Mouse (Mus musculus): ENCODE results near the gene Serpina10. TPM values are rescaled to one million over a fixed set of nuclear protein-coding genes. Genes with fewer than 3 reads are reported as not detected.
A peak's percentile ranks its signal among the peaks of the same experiment; 100 is the strongest.
"Not testable (repeated sequence)": the region's sequence is repeated elsewhere in the genome, so short reads cannot be mapped to it uniquely, and the experiment has no call there.

Gene Serpina10
- polyA plus RNA-seq, 1 experiment from 2014 or later = 0.07 TPM

GRCm38 (mm10) chr12:103615141-103615540 is 16.1 kb downstream of the Serpina10 start:
- Histone ChIP-seq H3K9ac (no peak overlapping the region), H3K4me1 (no peaks in the 10 kb centered on the region), H3K27me3 (no peaks in the 10 kb centered on the region), H3K9me3 (replicated peaks) (no peaks in the 10 kb centered on the region), H3K27ac (replicated peaks) (no peak overlapping the region), H3K36me3 (no peaks in the 10 kb centered on the region), H3K4me3 (replicated peaks) (no peak overlapping the region), H3K4me2 (replicated peaks) (no peak overlapping the region)
- ATAC-seq (ENCODE audit: insufficient number of reproducible peaks, low FRiP score, low TSS enrichment, low read depth) = no peak
- WGBS = 88% methylated on average over 1 of the region's 1 CpGs

DNA sequence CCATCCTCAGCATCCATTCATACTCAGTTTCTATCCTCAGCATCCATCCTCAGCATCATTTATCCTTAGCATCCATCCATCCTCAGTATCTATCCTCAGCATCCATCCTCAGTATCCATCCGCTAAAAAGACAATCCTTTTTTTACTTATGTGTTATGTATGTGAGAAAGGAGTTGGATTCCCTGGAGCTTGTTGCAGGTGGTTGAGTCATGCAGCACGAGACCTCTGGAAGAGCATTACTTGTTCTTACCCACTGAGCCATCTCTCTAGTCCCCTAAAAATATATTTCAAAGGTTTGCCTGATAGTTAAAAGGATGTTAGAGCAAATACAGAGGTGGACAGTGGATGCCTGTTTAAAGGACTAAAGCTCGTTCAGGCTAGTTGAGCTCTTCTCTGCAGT is 29.4 kb downstream of the Serpina10 start:
- WGBS = 44% methylated on average over 3 of the region's 3 CpGs
- Histone ChIP-seq H3K27me3 (no peaks in the 10 kb centered on the region), H3K4me3 (replicated peaks) (no peak overlapping the region), H3K9ac (no peak overlapping the region), H3K36me3 (no peaks in the 10 kb centered on the region), H3K9me3 (replicated peaks) (no peaks in the 10 kb centered on the region), H3K4me1 (0 out of 2 replicates have a peak, but pooled peaks cover 3% of the 10 kb centered on the region), H3K27ac (replicated peaks) (peak overlapping the region; percentile 71), H3K4me2 (replicated peaks) (no peak overlapping the region)
- ATAC-seq (ENCODE audit: insufficient number of reproducible peaks, low FRiP score, low TSS enrichment, low read depth) = no peak

- no peak overlapping the region for H3K4me2 ChIP-seq (replicated peaks)
- H3K27me3 ChIP-seq = no peaks in the 10 kb centered on the region
- no peak overlapping the region for H3K27ac ChIP-seq (replicated peaks)
- H3K4me3 ChIP-seq (replicated peaks) = no peak overlapping the region
- H3K36me3 ChIP-seq = no peaks in the 10 kb centered on the region
- no peak for ATAC-seq (ENCODE audit: insufficient number of reproducible peaks, low FRiP score, low TSS enrichment, low read depth)
- 51% methylated on average over 3 of the region's 3 CpGs for WGBS
- no peak overlapping the region for H3K9ac ChIP-seq
- 0 out of 2 replicates have a peak, but pooled peaks cover 3% of the 10 kb centered on the region for H3K4me1 ChIP-seq
- no peaks in the 10 kb centered on the region for H3K9me3 ChIP-seq (replicated peaks)
Observed at GRCm38 (mm10) chr12:103600364-103600763, 30.9 kb downstream of the Serpina10 start.

DNA sequence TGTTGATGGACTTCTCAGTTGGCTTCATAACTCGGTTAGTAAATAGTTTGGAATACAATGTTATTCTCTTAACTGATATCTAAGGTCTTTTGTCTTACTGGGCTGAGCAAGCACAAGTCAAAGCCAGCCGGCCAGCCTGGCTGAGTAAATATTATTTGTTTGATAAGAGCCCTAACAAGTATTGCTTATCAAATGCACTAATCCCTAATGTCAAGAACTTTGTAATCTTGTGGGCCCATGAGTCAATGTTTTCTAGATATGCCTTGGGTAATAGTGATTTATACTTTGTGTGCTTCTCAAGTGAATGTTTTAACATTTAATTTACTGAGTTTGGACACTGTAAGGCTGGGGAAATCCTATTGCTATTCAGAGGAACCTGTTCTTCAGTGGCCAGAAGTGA is 32.8 kb downstream of the Serpina10 start:
- 80% methylated on average over 2 of the region's 2 CpGs for WGBS
- Histone ChIP-seq H3K27ac (replicated peaks) (no peak overlapping the region), H3K9me3 (replicated peaks) (no peaks in the 10 kb centered on the region), H3K9ac (no peak overlapping the region), H3K36me3 (no peaks in the 10 kb centered on the region), H3K27me3 (no peaks in the 10 kb centered on the region), H3K4me2 (replicated peaks) (no peak overlapping the region), H3K4me3 (replicated peaks) (no peak overlapping the region), H3K4me1 (0 out of 2 replicates have a peak, but pooled peaks cover 3% of the 10 kb centered on the region)
- no peak for ATAC-seq (ENCODE audit: insufficient number of reproducible peaks, low FRiP score, low TSS enrichment, low read depth)

GRCm38 (mm10) chr12:103583771-103584170 is 47.5 kb downstream of the Serpina10 start:
- Histone ChIP-seq H3K9ac (no peak overlapping the region), H3K4me1 (no peaks in the 10 kb centered on the region), H3K27ac (replicated peaks) (no peak overlapping the region), H3K4me3 (replicated peaks) (no peak overlapping the region), H3K9me3 (replicated peaks) (no peaks in the 10 kb centered on the region), H3K27me3 (no peaks in the 10 kb centered on the region), H3K36me3 (no peaks in the 10 kb centered on the region), H3K4me2 (replicated peaks) (no peak overlapping the region)
- 81% methylated on average over 8 of the region's 8 CpGs for WGBS
- ATAC-seq (ENCODE audit: insufficient number of reproducible peaks, low FRiP score, low TSS enrichment, low read depth) = no peak

GRCm38 (mm10) chr12:103578148-103578547 is 53.1 kb downstream of the Serpina10 start:
- H3K36me3 ChIP-seq; H3K9ac ChIP-seq; H3K4me2 ChIP-seq (replicated peaks); H3K4me3 ChIP-seq (replicated peaks); H3K9me3 ChIP-seq (replicated peaks); H3K4me1 ChIP-seq; H3K27ac ChIP-seq (replicated peaks); ATAC-seq (ENCODE audit: insufficient number of reproducible peaks, low FRiP score, low TSS enrichment, low read depth); H3K27me3 ChIP-seq: not testable (repeated sequence)
- 85% methylated on average over 6 of the region's 6 CpGs for WGBS

DNA sequence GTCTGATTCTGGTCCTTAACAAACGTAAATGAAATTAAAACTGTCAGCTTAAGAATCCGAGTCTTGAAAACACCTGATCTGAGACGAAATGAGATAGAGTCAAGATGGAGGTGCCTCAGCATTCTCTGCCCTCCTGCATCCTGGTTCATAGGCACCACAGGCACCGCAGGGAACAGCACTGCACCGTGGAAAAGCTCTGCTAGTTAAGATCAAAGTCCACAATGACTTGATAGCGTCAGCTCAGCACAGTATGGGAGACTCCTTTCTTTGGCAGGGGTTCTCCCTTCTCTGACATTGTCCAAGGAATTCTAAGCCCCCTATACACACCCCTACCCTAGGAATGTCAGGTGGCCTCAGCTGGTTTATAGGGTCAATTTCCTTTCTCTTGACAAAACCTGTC is 61.6 kb downstream of the Serpina10 start:
- H3K27ac ChIP-seq (replicated peaks) = no peak overlapping the region
- no peak overlapping the region for H3K9ac ChIP-seq
- H3K27me3 ChIP-seq = no peaks in the 10 kb centered on the region
- H3K4me3 ChIP-seq (replicated peaks) = no peak overlapping the region
- H3K4me2 ChIP-seq (replicated peaks) = no peak overlapping the region
- H3K9me3 ChIP-seq (replicated peaks) = no peaks in the 10 kb centered on the region
- H3K4me1 ChIP-seq = no peaks in the 10 kb centered on the region
- ATAC-seq (ENCODE audit: insufficient number of reproducible peaks, low FRiP score, low TSS enrichment, low read depth) = no peak
- no peaks in the 10 kb centered on the region for H3K36me3 ChIP-seq
- 51% methylated on average over 6 of the region's 6 CpGs for WGBS

- no peak for ATAC-seq (ENCODE audit: insufficient number of reproducible peaks, low FRiP score, low TSS enrichment, low read depth)
- Histone ChIP-seq H3K4me1 (no peaks in the 10 kb centered on the region), H3K4me3 (replicated peaks) (no peak overlapping the region), H3K27ac (replicated peaks) (no peak overlapping the region), H3K36me3 (no peaks in the 10 kb centered on the region), H3K9me3 (replicated peaks) (no peaks in the 10 kb centered on the region), H3K9ac (no peak overlapping the region), H3K27me3 (no peaks in the 10 kb centered on the region), H3K4me2 (replicated peaks) (no peak overlapping the region)
- whole genome bisulfite sequencing = 62% methylated on average over 3 of the region's 3 CpGs
Observed at GRCm38 (mm10) chr12:103567129-103567528, 64.1 kb downstream of the Serpina10 start.

GRCm38 (mm10) chr12:103565151-103565550 is 66.1 kb downstream of the Serpina10 start:
- 72% methylated on average over 7 of the region's 7 CpGs for WGBS
- H3K27ac ChIP-seq (replicated peaks) = no peak overlapping the region
- no peak for ATAC-seq (ENCODE audit: insufficient number of reproducible peaks, low FRiP score, low TSS enrichment, low read depth)

More at GRCm38 (mm10) chr12:103565151-103565550, 66.1 kb downstream of the Serpina10 start:
- Histone ChIP-seq H3K9ac (no peak overlapping the region), H3K27me3 (no peaks in the 10 kb centered on the region), H3K36me3 (no peaks in the 10 kb centered on the region), H3K4me1 (no peaks in the 10 kb centered on the region), H3K9me3 (replicated peaks) (no peaks in the 10 kb centered on the region), H3K4me2 (replicated peaks) (no peak overlapping the region), H3K4me3 (replicated peaks) (no peak overlapping the region)

Other genes with a start within 250 kb of the Serpina10 start
- gene Otub2, start 242.8 kb downstream of the Serpina10 start, polyA plus RNA-seq (2015; fragmentation: Nextera tagmentation; extraction: Ambion mirVana) = 12.2 and 13.7 TPM in 2 replicates
- gene 9330161L09Rik, start 223.6 kb downstream of the Serpina10 start, polyA plus RNA-seq (2015; fragmentation: Nextera tagmentation; extraction: Ambion mirVana) = 0.28 and 0.49 TPM in 2 replicates
- gene Ddx24, start 205.6 kb downstream of the Serpina10 start, polyA plus RNA-seq (2015; fragmentation: Nextera tagmentation; extraction: Ambion mirVana) = 103 and 105 TPM in 2 replicates
- 72.9 and 77.5 TPM in 2 replicates for gene Ifi27, start 197.2 kb downstream of the Serpina10 start, polyA plus RNA-seq (2015; fragmentation: Nextera tagmentation; extraction: Ambion mirVana)
- 19.0 and 23.0 TPM in 2 replicates for gene Ifi27l2a, start 187.8 kb downstream of the Serpina10 start, polyA plus RNA-seq (2015; fragmentation: Nextera tagmentation; extraction: Ambion mirVana)
- 0.15 TPM in 1 of 2 replicates, not detected in the other for gene Ifi27l2b, start 174.2 kb downstream of the Serpina10 start, polyA plus RNA-seq (2015; fragmentation: Nextera tagmentation; extraction: Ambion mirVana)
- gene Ppp4r4, start 99.2 kb downstream of the Serpina10 start, polyA plus RNA-seq (2015; fragmentation: Nextera tagmentation; extraction: Ambion mirVana) = 1.4 and 2.5 TPM in 2 replicates
- gene Serpina6, start 25.8 kb upstream of the Serpina10 start, polyA plus RNA-seq (2015; fragmentation: Nextera tagmentation; extraction: Ambion mirVana) = 0.23 TPM in 1 of 2 replicates, not detected in the other
- not detected in 2 replicates for gene Serpina16, start 44.7 kb upstream of the Serpina10 start, polyA plus RNA-seq (2015; fragmentation: Nextera tagmentation; extraction: Ambion mirVana)
- gene Serpina1f, start 64.1 kb upstream of the Serpina10 start, polyA plus RNA-seq (2015; fragmentation: Nextera tagmentation; extraction: Ambion mirVana) = not detected in 2 replicates
- gene Serpina1d, start 142.1 kb upstream of the Serpina10 start, polyA plus RNA-seq (2015; fragmentation: Nextera tagmentation; extraction: Ambion mirVana) = not detected in 2 replicates
- 0.19 TPM in 1 of 2 replicates, not detected in the other for gene Serpina1b, start 198.9 kb upstream of the Serpina10 start, polyA plus RNA-seq (2015; fragmentation: Nextera tagmentation; extraction: Ambion mirVana)
- gene Serpina1a, start 232.1 kb upstream of the Serpina10 start, polyA plus RNA-seq (2015; fragmentation: Nextera tagmentation; extraction: Ambion mirVana) = 0.14 TPM in 1 of 2 replicates, not detected in the other

Measured in embryonic facial prominence, embryonic 15.5 days (tissue).